Mouse (Mus musculus): ENCODE measurements around the gene Slc2a3. TPM values are rescaled to one million over a fixed set of nuclear protein-coding genes. Genes with fewer than 3 reads are reported as not detected.

Gene Slc2a3
- polyA plus RNA-seq, 1 experiment: 1.3 TPM

GRCm38 (mm10) chr6:122810022-122810614 lies 8.7 kb upstream of the Slc2a3 start:
- Histone ChIP-seq H3K4me3 (ENCODE audit: low read depth, low read length) (peak overlapping the region; percentile 79), H3K27ac (ENCODE audit: insufficient read depth, low read depth, low read length) (peak overlapping the region; percentile 95), H3K4me1 (ENCODE audit: control insufficient read depth, insufficient read depth, insufficient read length, low read length) (no peaks in the 10 kb centered on the region), H3K27me3 (ENCODE audit: control insufficient read depth, insufficient read depth, low read length) (no peaks in the 10 kb centered on the region), H3K36me3 (ENCODE audit: control insufficient read depth, insufficient read depth, low read length) (no peaks in the 10 kb centered on the region)
- WGBS: 4% methylated on average over 11 of the region's 11 CpGs
- TF ChIP-seq CTCF (IDR thresholded peaks at IDR 0.05; ENCODE audit: extremely low read depth, insufficient read length, insufficient replicate concordance, low read depth, low read length): no peak
- no peak for TF ChIP-seq POLR2A (IDR thresholded peaks at IDR 0.05; ENCODE audit: low read depth, low read length)

GRCm38 (mm10) chr6:122804418-122804817 lies 3.0 kb upstream of the Slc2a3 start:
- Histone ChIP-seq H3K36me3 (ENCODE audit: control insufficient read depth, insufficient read depth, low read length) (no peaks in the 10 kb centered on the region), H3K4me3 (ENCODE audit: low read depth, low read length) (no peak overlapping the region), H3K4me1 (ENCODE audit: control insufficient read depth, insufficient read depth, insufficient read length, low read length) (peaks cover 6% of the 10 kb centered on the region), H3K27me3 (ENCODE audit: control insufficient read depth, insufficient read depth, low read length) (0 out of 2 replicates have a peak, but pooled peaks cover 7% of the 10 kb centered on the region), H3K27ac (ENCODE audit: insufficient read depth, low read depth, low read length) (no peak overlapping the region)
- TF ChIP-seq CTCF (IDR thresholded peaks at IDR 0.05; ENCODE audit: extremely low read depth, insufficient read length, insufficient replicate concordance, low read depth, low read length) (no peak), POLR2A (IDR thresholded peaks at IDR 0.05; ENCODE audit: low read depth, low read length) (no peak)
- 3% methylated on average over 5 of the region's 5 CpGs for WGBS

- H3K27me3 ChIP-seq (ENCODE audit: control insufficient read depth, insufficient read depth, low read length): 0 out of 2 replicates have a peak, but pooled peaks cover 7% of the 10 kb centered on the region
These were observed 518 bp upstream of the Slc2a3 start for GRCm38 (mm10) chr6:122801801-122802514.

GRCm38 (mm10) chr6:122800640-122801300 lies 670 bp downstream of the Slc2a3 start:
- no peak for TF ChIP-seq CTCF (IDR thresholded peaks at IDR 0.05; ENCODE audit: extremely low read depth, insufficient read length, insufficient replicate concordance, low read depth, low read length)
- no peak for TF ChIP-seq POLR2A (IDR thresholded peaks at IDR 0.05; ENCODE audit: low read depth, low read length)
- Histone ChIP-seq H3K36me3 (ENCODE audit: control insufficient read depth, insufficient read depth, low read length) (no peaks in the 10 kb centered on the region), H3K4me1 (ENCODE audit: control insufficient read depth, insufficient read depth, insufficient read length, low read length) (peaks cover 6% of the 10 kb centered on the region), H3K4me3 (ENCODE audit: low read depth, low read length) (peak overlapping the region; percentile 63), H3K27ac (ENCODE audit: insufficient read depth, low read depth, low read length) (peak overlapping the region; percentile 2; the same call in 1 of the 2 replicates), H3K27me3 (ENCODE audit: control insufficient read depth, insufficient read depth, low read length) (0 out of 2 replicates have a peak, but pooled peaks cover 7% of the 10 kb centered on the region)
- 41% methylated on average over 10 of the region's 10 CpGs for WGBS

More at GRCm38 (mm10) chr6:122801801-122802514, 518 bp upstream of the Slc2a3 start:
- 0 out of 2 replicates have a peak overlapping the region, but pooled peaks have one; percentile 23 for H3K27ac ChIP-seq (ENCODE audit: insufficient read depth, low read depth, low read length)
- WGBS: 5% methylated on average over 34 of the region's 34 CpGs
- no peak for TF ChIP-seq POLR2A (IDR thresholded peaks at IDR 0.05; ENCODE audit: low read depth, low read length)
- TF ChIP-seq CTCF (IDR thresholded peaks at IDR 0.05; ENCODE audit: extremely low read depth, insufficient read length, insufficient replicate concordance, low read depth, low read length): no peak
- H3K4me1 ChIP-seq (ENCODE audit: control insufficient read depth, insufficient read depth, insufficient read length, low read length): peaks cover 6% of the 10 kb centered on the region
- peak overlapping the region; percentile 63 for H3K4me3 ChIP-seq (ENCODE audit: low read depth, low read length)
- no peaks in the 10 kb centered on the region for H3K36me3 ChIP-seq (ENCODE audit: control insufficient read depth, insufficient read depth, low read length)

GRCm38 (mm10) chr6:122795254-122795935 lies 6.0 kb downstream of the Slc2a3 start:
- WGBS: 68% methylated on average over 8 of the region's 8 CpGs
- Histone ChIP-seq H3K4me3 (ENCODE audit: low read depth, low read length) (no peak overlapping the region), H3K27ac (ENCODE audit: insufficient read depth, low read depth, low read length) (no peak overlapping the region), H3K27me3 (ENCODE audit: control insufficient read depth, insufficient read depth, low read length) (no peaks in the 10 kb centered on the region), H3K4me1 (ENCODE audit: control insufficient read depth, insufficient read depth, insufficient read length, low read length) (no peaks in the 10 kb centered on the region), H3K36me3 (ENCODE audit: control insufficient read depth, insufficient read depth, low read length) (no peaks in the 10 kb centered on the region)
- TF ChIP-seq POLR2A (IDR thresholded peaks at IDR 0.05; ENCODE audit: low read depth, low read length): no peak
- no peak for TF ChIP-seq CTCF (IDR thresholded peaks at IDR 0.05; ENCODE audit: extremely low read depth, insufficient read length, insufficient replicate concordance, low read depth, low read length)

- Histone ChIP-seq H3K27ac (ENCODE audit: insufficient read depth, low read depth, low read length) (no peak overlapping the region), H3K4me3 (ENCODE audit: low read depth, low read length) (no peak overlapping the region), H3K4me1 (ENCODE audit: control insufficient read depth, insufficient read depth, insufficient read length, low read length) (no peaks in the 10 kb centered on the region), H3K36me3 (ENCODE audit: control insufficient read depth, insufficient read depth, low read length) (no peaks in the 10 kb centered on the region), H3K27me3 (ENCODE audit: control insufficient read depth, insufficient read depth, low read length) (no peaks in the 10 kb centered on the region)
- WGBS: 31% methylated on average over 5 of the region's 5 CpGs
- TF ChIP-seq POLR2A (IDR thresholded peaks at IDR 0.05; ENCODE audit: low read depth, low read length): no peak
- TF ChIP-seq CTCF (IDR thresholded peaks at IDR 0.05; ENCODE audit: extremely low read depth, insufficient read length, insufficient replicate concordance, low read depth, low read length): peak; percentile 51; the same call in 1 of the 2 replicates
These were observed 15.2 kb downstream of the Slc2a3 start for GRCm38 (mm10) chr6:122786275-122786674.

Measured in small intestine, adult 2 months (tissue).